Mouse (Mus musculus) NIH3T3 (cell line): Measurements from ENCODE around the gene Arl4c.

Experiments used
- DNase-seq: peaks from one replicate; pipeline ENCODE4 v3.0.0-alpha.2; 2012; ENCODE audit warnings: low read depth

The Arl4c gene

GRCm38 (mm10) chr1:88700961-88701861, 810 bp downstream of the Arl4c start:
- peak; percentile 62 for DNase-seq

GRCm38 (mm10) chr1:88699856-88700791, 1.9 kb downstream of the Arl4c start:
- DNase-seq = peak; percentile 60

- DNase-seq = peak; percentile 76
These were observed 2.6 kb downstream of the Arl4c start for GRCm38 (mm10) chr1:88699401-88699800.

GRCm38 (mm10) chr1:88698926-88699325, 3.1 kb downstream of the Arl4c start:
- peak; percentile 29 for DNase-seq

- no peak for DNase-seq
These were observed 3.9 kb downstream of the Arl4c start for GRCm38 (mm10) chr1:88698131-88698530.

GRCm38 (mm10) chr1:88696408-88696807, 5.6 kb downstream of the Arl4c start:
- DNase-seq = no peak

- no peak for DNase-seq
These were observed 7.7 kb downstream of the Arl4c start for GRCm38 (mm10) chr1:88694353-88694752.

- DNase-seq = no peak
These were observed 9.7 kb downstream of the Arl4c start for GRCm38 (mm10) chr1:88692293-88692827.

- DNase-seq = no peak
These were observed 11.4 kb downstream of the Arl4c start for GRCm38 (mm10) chr1:88690601-88691000.

GRCm38 (mm10) chr1:88684765-88685164, 17.3 kb downstream of the Arl4c start:
- DNase-seq = no peak

- DNase-seq = no peak
These were observed 20.4 kb downstream of the Arl4c start for GRCm38 (mm10) chr1:88681596-88681995.

- peak; percentile 35 for DNase-seq
These were observed 21.2 kb downstream of the Arl4c start for GRCm38 (mm10) chr1:88680804-88681203.

GRCm38 (mm10) chr1:88678231-88678739, 23.7 kb downstream of the Arl4c start:
- no peak for DNase-seq

- DNase-seq = no peak
These were observed 31.2 kb downstream of the Arl4c start for GRCm38 (mm10) chr1:88670807-88671206.

- DNase-seq = no peak
These were observed 32.9 kb downstream of the Arl4c start for GRCm38 (mm10) chr1:88668846-88669810.

GRCm38 (mm10) chr1:88668353-88668752, 33.7 kb downstream of the Arl4c start:
- DNase-seq = peak; percentile 46

GRCm38 (mm10) chr1:88664623-88665022, 37.4 kb downstream of the Arl4c start:
- no peak for DNase-seq

- DNase-seq = peak; percentile 90
These were observed 39.3 kb downstream of the Arl4c start for GRCm38 (mm10) chr1:88662736-88663135.

GRCm38 (mm10) chr1:88661209-88661608, 40.8 kb downstream of the Arl4c start:
- peak; percentile 41 for DNase-seq

- DNase-seq = peak; percentile 23
These were observed 43.6 kb downstream of the Arl4c start for GRCm38 (mm10) chr1:88658290-88658857.

GRCm38 (mm10) chr1:88656096-88656480, 45.9 kb downstream of the Arl4c start:
- no peak for DNase-seq
